Mouse (Mus musculus) gonadal fat pad, adult 2 months (tissue): ENCODE data around the gene Msx2. TPM values are rescaled to one million over a fixed set of nuclear protein-coding genes. Genes with fewer than 3 reads are reported as not detected.

Experiments
- DNase-seq: peaks from one replicate; pipeline ENCODE4 v3.0.0-alpha.2; 2012; ENCODE audit warnings: low read depth
- polyA plus RNA-seq: library from polyadenylated mRNA; depleted of rRNA; stranded (reverse); fragments of >200 nt; gene quantifications from 2 replicates; pipeline ENCODE4 v1.2.3, GENCODE M21; 2012

Msx2 gene
- polyA plus RNA-seq, 1 experiment = 0.22 TPM

- DNase-seq = no peak
These were observed 7.6 kb downstream of the Msx2 start for GRCm38 (mm10) chr13:53465191-53465820.

GRCm38 (mm10) chr13:53464441-53465001 is 8.4 kb downstream of the Msx2 start:
- no peak for DNase-seq

GRCm38 (mm10) chr13:53463946-53464345 is 8.9 kb downstream of the Msx2 start:
- no peak for DNase-seq

- DNase-seq = no peak
These were observed 9.8 kb downstream of the Msx2 start for GRCm38 (mm10) chr13:53463037-53463436.

GRCm38 (mm10) chr13:53462649-53462970 is 10.3 kb downstream of the Msx2 start:
- no peak for DNase-seq

GRCm38 (mm10) chr13:53461855-53462648 is 10.8 kb downstream of the Msx2 start:
- no peak for DNase-seq

- no peak for DNase-seq
These were observed 11.5 kb downstream of the Msx2 start for GRCm38 (mm10) chr13:53461346-53461745.

GRCm38 (mm10) chr13:53458766-53459165 is 14.1 kb downstream of the Msx2 start:
- no peak for DNase-seq

- DNase-seq = no peak
These were observed 17.8 kb downstream of the Msx2 start for GRCm38 (mm10) chr13:53454794-53455672.

- DNase-seq = no peak
These were observed 18.9 kb downstream of the Msx2 start for GRCm38 (mm10) chr13:53453927-53454326.

- DNase-seq = no peak
These were observed 25.3 kb downstream of the Msx2 start for GRCm38 (mm10) chr13:53447609-53448008.

GRCm38 (mm10) chr13:53443602-53444001 is 29.3 kb downstream of the Msx2 start:
- no peak for DNase-seq

- no peak for DNase-seq
These were observed 30.5 kb downstream of the Msx2 start for GRCm38 (mm10) chr13:53442168-53442980.

- DNase-seq = no peak
These were observed 31.4 kb downstream of the Msx2 start for GRCm38 (mm10) chr13:53441307-53442028.

GRCm38 (mm10) chr13:53439957-53440356 is 32.9 kb downstream of the Msx2 start:
- no peak for DNase-seq

- DNase-seq = peak; percentile 17
These were observed 46.4 kb downstream of the Msx2 start for GRCm38 (mm10) chr13:53426507-53426906.

- no peak for DNase-seq
These were observed 51.7 kb downstream of the Msx2 start for GRCm38 (mm10) chr13:53421189-53421588.

- DNase-seq = no peak
These were observed 52.1 kb downstream of the Msx2 start for GRCm38 (mm10) chr13:53420741-53421140.

GRCm38 (mm10) chr13:53419681-53420080 is 53.2 kb downstream of the Msx2 start:
- no peak for DNase-seq

GRCm38 (mm10) chr13:53417701-53418100 is 55.2 kb downstream of the Msx2 start:
- DNase-seq = no peak
